Mouse (Mus musculus): ENCODE data around the gene Ank2.

GRCm38 (mm10) chr3:127463165-127463564, 36.0 kb downstream of the Ank2 start:
- TF ChIP-seq CTCF (conservative IDR thresholded peaks at IDR 0.05; ENCODE audit: insufficient read depth, insufficient read length, low read depth, low read length) = no peak
- TF ChIP-seq POLR2A (IDR thresholded peaks at IDR 0.05; ENCODE audit: low read depth, low read length) = no peak

Data from kidney, adult 2 months (tissue).